Mouse (Mus musculus): Measurements from ENCODE around the gene Vps35.

DNA sequence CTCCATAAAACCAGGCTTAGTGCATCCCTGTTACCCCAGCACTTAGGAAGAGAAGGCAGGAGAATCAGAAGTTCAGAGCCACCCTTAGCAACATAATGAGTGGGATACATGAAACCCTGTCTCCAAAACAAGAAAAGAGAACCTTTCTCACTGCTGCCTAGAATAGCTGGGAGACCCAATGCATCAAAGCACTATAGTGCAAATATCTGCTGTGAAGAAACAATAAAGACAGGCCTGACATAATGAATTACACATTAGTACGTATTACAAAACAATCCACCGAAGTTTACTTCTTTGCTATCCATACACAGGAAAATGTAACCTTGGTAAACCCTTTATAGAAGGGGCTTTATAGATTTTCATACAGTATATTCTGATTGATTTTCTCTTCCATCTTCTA, 9.0 kb upstream of the Vps35 start:
- TF ChIP-seq CTCF (IDR thresholded peaks at IDR 0.05; ENCODE audit: borderline replicate concordance, control insufficient read depth, extremely low read depth, insufficient read depth, low read length, poor library complexity) (no peak), POLR2A (IDR thresholded peaks at IDR 0.05; ENCODE audit: control insufficient read depth, extremely low read depth, insufficient read depth, low read length, poor library complexity) (no peak)
